Mouse (Mus musculus): ENCODE data around the gene Zfp382.
"Not testable (repeated sequence)": the region's sequence is repeated elsewhere in the genome, so short reads cannot be mapped to it uniquely, and the experiment has no call there.

Zfp382 gene

DNA sequence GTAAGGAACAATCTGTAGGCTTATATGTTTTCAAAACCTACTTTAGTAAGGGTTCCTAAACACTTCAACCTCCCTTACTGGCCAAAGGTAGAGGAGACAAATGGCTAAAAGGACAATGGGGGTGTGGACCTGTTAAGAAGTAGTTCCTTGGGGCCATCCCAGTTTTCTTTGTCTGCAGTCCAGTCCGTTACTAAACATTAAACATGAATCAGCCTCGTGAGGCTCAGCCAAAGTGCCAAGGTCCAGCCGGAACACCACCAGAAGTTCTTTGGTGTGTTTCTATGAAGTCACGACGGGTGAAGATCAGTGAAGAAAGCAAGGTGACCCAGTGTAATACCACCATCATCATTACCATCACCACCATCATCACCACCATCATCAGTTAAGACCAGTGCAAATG lies 25.3 kb downstream of the Zfp382 start:
- DNase-seq (ENCODE audit: low read depth, low spot score) = no peak

DNA sequence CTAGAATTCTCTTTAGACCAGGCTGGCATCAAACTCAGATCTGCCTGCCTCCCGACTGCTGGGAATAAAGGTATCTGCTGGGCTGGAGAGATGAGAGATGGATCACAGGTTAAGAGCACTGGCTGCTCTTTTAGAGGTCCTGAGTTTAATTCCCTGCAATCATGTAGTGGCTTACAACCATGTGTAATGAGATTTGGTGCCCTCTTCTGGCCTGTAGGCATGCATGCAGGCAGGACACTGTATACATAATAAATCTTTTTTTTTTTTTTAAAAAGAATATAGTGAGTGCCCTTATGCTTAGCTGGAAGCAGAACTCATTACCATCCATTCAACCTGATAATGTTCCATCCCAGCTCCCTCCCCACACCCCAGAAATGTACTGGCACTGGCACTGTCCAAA lies 32.3 kb downstream of the Zfp382 start:
- DNase-seq (ENCODE audit: low read depth, low spot score) = no peak

DNA sequence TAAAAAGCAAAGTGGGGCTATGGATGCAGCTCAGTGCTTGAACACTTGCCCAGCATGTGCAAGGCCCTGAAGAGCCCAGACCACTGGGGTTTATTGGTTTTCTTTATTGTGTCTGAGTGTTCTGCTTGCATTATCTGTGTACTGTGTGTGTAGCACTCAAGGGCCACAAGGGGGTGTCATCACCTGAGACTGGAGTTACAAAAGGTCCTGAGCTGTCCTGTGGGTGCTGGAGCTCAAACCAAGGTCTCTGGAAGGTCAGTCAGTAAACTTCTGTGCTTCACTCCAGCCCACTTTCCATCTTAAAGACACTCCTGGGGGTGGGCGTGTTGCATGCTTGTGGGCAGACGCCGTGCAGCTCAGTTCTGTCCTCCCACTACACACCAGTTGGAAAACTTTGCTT lies 33.8 kb downstream of the Zfp382 start:
- no peak for DNase-seq (ENCODE audit: low read depth, low spot score)

DNA sequence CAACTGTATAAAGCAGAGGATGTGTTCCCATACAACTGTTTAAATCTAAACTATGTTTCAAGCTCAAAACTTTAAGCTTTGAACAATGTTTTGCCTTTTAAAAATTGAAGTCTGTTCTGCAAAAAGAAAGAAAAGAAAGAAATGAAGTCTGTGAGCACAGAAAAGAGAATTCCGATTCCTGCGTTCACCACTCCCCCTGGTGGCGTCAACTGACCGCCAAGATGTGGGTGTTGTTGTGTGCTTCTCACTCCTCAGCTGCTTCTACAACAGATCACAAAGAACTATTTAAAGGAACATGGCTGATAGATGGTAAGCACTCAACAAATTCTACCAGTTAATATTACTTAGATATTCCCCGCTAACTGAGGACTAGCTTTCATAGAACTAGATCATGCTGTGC lies 41.4 kb downstream of the Zfp382 start:
- DNase-seq (ENCODE audit: low read depth, low spot score) = no peak

DNA sequence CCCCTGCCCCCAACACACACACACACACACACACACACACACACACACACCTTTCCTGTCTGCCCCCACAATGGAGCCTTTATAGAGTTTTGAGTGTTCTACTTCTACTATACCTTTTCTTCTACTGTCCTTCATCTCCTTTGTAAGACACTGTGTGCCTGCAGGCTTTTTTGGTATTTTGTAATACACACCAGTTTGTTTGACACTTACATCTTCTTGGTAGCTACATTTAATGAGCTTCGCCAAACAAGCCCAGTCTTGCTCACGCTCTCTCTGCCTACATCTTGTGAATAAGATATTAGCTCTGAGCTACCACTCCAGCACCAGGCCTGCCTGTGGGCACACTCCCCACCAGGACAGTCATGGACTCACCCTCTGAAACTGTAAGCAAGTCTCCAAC lies 43.0 kb downstream of the Zfp382 start:
- no peak for DNase-seq (ENCODE audit: low read depth, low spot score)

DNA sequence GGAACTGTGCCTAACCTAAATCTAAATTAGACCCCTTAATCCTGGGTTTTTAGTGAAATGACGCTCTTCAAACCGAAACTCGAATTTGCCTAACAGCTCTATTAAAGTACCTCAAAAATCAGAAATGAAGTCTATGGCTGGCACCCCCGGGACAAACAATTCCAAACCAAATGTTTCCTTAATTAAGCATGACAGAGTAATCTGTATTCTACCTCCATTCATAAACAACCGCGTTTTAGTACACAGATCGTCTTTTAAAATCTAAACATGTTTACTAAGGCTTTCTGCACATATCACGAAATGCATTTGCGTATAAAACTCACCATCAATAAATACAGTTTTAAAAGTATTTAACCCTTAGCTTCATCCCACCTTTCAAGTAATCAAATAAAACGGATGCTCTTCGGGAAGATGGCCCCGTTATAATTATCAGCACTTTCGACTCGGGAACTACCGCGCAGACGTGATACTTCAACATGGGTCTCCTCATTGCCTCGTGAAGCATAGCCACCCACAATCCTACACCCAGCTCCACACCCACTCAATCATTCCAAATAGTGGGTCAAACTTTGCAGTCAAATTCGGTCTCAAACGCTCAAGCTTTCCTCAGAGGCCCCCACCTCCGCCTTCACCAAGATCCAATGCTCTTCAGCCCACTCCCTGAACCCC lies 47.3 kb downstream of the Zfp382 start:
- DNase-seq (ENCODE audit: low read depth, low spot score) = peak; percentile 42

DNA sequence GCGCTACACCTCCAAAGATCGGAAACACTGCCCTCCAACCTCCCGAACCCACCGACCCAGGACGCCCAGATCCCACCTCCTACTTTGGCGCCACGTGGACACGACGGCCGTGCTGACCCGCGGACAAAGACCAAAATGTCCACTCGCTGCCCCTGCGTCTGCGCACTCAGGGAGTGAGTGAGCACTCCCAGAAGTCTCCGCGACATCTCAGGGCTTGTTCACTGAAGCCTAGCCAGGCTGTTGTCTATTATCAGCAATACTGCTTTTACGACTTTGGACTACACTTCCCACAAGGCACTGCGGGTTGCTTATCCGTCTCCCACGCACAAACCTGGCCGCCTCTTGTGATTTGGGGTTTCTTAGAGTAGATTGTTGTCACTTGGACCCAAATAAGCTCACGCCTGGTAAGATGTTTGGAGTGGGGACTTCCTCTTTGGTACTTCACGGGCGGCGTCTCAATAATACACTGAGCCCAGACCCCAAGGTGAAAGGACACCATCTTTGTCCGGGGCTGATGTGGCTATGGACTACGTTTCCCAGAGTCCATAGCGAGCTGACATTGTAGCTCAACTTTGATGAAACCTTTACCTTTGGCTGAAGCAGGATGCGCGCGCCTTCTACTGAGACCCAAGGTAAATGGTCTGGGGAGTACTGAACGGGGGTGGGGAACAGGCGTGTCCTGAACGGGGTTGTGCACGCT lies 48.0 kb downstream of the Zfp382 start, which contains the start of gene Zfp146:
Zfp146 (minus strand) TSS at position 168 of the 700 bp plus-strand sequence.
- peak; percentile 99 for DNase-seq (ENCODE audit: low read depth, low spot score)

DNA sequence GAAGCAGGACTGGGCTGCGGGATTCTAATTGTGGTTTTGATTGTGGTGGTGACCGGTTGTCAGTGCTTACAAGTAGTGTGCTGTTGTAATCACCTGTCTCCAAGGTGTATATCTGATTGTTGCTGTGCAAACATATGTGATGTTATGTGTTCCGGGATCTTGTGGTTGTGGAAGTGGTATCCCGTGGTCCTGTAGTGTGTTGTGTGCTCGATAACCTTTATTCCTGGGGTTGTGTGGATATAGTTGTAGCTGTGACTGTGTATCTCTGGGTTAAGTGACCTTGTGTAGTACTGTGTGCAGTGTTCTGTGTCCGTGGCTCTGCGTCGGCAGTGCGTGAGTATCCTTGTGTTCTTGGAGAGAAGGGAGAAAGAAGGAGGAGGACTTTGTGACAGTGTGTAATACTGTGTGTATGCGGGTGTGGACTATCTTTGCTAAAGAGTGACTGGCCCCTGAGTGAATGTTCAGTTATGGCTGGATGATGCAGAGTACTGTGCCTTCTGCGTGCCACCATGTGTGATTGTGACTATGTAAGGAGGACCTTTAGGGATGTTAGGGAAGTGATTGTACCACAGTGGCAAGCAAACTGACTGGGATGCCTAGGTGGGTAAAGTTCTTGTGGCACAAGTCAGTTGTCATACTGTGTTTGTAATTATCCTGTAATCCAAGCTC lies 48.7 kb downstream of the Zfp382 start:
- peak; percentile 9 for DNase-seq (ENCODE audit: low read depth, low spot score)

DNA sequence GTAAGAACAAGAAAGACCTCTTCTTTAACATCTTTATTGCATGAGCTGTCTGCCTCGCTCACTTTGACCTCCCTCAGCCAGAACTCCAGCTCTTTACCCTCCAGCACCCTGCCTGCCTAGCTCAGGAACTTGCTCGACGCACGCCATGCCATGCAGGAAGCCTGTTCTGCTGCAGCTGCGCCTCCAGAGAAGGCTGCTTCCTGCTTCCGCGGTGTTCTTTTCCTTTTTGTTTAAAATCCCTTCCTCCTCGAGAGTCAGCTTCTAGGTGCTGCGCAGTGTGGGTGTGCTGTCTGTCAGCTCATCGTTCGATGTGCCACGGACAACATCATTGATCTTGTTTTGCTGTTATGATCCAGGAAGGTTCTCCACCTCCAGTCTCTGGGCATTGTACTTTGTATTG lies 54.7 kb downstream of the Zfp382 start:
- DNase-seq (ENCODE audit: low read depth, low spot score) = no peak

DNA sequence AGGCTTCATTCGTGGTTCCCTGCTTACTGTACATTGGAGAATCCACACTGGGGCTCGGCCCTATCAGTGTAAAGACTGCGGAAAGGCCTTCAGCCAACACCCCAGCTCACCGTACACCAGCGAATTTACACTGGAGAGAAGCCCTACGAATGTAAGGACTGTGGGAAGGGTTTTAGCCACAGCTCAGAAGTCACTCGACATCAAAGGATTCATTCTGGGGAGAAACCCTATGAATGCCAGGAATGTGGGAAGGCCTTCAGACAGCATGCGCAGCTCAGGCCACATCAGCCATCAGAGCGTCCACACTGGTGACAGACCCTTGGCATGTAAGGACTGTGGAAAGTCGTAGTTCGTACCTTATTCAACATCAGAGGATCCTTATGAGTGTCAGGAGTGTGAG lies 56.5 kb downstream of the Zfp382 start:
- no peak for DNase-seq (ENCODE audit: low read depth, low spot score)

DNA sequence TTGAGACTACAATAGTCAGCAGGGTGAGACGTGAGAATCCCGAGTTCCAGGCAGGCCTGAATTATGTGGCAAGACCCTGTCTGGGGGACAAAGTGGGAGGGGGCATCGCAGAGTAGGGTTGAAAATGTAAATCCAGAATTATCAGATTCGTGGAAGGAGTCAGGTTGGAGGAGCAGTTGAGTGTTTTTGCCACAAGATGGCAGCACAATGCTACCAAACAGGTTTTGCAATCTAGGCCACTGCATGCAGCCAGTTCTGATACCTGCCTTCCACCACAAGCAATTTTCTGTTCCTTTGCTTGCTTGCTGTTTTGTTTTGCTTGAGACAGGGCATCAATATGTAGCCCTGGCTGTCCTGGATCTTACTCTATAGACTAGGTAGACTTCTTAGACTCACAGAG lies 59.6 kb downstream of the Zfp382 start:
- DNase-seq (ENCODE audit: low read depth, low spot score) = peak; percentile 51

DNA sequence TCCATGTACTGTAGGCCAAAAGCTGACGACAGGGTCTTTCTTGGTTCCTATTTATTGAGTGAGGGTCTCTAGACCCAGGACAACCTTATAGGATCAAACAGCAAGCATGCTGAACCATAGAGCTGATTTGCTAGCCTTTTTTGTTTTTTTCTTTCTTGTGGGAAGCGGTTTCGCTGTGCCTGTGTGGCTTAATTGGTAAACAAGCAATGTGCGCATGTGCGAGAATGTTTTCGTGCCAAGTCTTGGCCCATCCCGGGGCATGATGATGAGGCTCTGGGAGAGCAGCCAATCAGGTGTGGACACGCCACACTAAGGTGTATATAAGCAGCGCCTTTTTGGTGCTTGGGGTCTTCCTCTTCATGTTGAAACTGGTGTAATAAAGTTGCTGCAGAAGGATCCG lies 60.2 kb downstream of the Zfp382 start:
- not testable (repeated sequence) for DNase-seq (ENCODE audit: low read depth, low spot score)

DNA sequence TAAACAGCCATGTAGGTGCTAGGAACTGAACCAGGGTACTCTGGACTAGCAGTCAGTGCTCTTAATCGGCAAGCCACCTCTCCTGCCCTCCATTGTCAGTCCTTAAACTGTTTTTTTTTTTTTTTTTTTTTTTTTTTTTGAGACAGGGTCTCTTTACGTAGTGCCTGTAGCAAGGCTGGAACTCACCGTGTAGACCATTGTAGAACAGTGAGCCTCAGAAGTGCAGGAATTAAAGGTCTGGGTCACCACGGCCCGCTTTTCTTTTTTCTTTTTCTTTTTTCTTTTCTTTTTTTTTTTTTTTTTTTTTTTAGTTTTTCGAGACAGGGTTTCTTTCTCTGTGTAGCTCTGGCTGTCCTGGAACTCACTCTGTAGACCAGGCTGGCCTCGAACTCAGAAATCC lies 61.4 kb downstream of the Zfp382 start:
- DNase-seq (ENCODE audit: low read depth, low spot score) = not testable (repeated sequence)

DNA sequence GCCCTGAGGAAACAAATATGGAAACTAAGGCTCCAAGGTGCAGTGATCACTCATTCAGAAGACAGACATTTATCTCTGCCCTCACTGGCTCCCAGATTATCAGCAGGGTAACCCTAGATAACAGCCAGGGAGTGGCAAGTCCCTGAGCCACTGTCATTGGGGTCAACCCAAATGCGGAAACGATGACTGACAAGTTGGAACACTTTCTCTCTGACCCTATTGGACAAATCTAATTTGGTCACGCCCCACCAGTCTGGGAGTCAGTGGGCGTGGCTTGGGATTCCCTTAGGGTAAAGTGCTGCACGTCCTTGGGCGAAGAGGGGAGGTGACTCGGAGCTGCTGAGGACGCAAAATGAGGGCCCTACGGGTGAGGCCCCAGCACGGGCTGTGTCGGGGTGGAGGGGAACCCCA lies 62.1 kb downstream of the Zfp382 start, which contains the start of gene Cox7a1:
Cox7a1 (plus strand) TSS at position 266 of the 411 bp plus-strand sequence.
- peak; percentile 16 for DNase-seq (ENCODE audit: low read depth, low spot score)
